Mouse (Mus musculus) thymus, postnatal 4 days (tissue): Measurements from ENCODE around the gene B4galnt3.

Experiments
- DNase-seq: peaks from one replicate; pipeline ENCODE4 v3.0.0; 2021

The B4galnt3 gene

DNA sequence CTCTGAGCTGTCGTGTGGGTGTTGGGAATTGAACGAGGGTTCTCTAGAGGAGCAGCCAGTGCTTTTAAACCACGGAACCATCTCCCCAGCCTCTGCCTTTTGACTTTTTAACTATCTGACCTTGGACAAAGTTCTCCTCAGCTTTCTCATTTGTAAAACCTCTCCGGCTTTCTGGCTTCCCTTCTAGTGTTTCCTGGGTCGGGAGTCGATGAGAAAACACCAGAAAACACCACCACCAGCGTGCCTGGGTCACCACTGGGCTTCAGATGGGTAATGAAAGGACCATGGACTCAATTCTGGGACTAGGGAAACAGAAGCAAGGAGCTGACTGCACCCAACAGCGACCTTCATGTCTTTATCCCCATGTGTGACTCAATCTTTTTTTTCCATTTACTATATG is 20.2 kb downstream of the B4galnt3 start:
- no peak for DNase-seq

GRCm38 (mm10) chr6:120264151-120264550 is 30.2 kb downstream of the B4galnt3 start:
- DNase-seq = peak; percentile 39

GRCm38 (mm10) chr6:120263608-120264007 is 30.8 kb downstream of the B4galnt3 start:
- DNase-seq = no peak

- DNase-seq = no peak
These were observed 31.4 kb downstream of the B4galnt3 start for GRCm38 (mm10) chr6:120262886-120263531.

DNA sequence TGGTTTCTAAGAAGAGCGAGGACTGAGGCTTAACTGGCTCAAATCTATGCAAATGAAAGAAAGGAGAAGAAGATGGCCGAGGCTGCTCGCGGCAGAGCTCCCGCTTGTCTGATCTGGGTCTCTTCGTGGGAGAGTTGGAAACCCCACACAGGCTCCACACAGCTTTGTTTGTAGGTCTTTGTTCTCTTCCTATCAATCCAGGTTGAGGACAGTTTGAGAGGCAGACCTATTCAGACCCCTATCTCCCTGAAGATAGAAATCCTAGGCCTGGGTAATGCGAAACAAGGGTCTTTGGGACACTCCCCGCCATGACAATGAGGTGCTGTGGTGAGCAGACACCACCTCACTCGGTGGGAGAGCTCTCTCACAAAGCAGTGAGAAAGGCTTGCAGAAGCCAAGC is 34.9 kb downstream of the B4galnt3 start:
- DNase-seq = no peak

- no peak for DNase-seq
These were observed 37.9 kb downstream of the B4galnt3 start for GRCm38 (mm10) chr6:120256431-120256935.

DNA sequence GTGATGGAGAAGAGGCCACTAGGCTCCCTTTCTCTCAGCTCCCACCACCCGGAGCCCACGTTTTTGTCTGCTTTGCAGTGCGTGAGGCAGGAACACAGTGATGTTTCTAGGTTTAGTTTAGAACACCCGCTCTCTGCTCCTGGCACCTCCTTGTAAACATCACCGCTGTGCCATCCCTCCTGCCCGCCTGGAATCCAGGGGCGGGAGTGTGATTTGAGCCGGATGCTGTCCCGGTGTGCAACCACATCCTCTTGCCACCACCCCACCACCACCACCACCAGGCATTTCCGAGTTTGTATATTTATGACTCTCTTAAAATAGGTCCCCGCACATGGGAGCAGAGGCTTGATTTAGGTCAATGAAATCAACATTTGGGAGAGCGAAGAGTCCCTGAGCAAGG is 38.7 kb downstream of the B4galnt3 start:
- peak; percentile 20 for DNase-seq

- no peak for DNase-seq
These were observed 39.2 kb downstream of the B4galnt3 start for GRCm38 (mm10) chr6:120255144-120255543.

GRCm38 (mm10) chr6:120254640-120255039 is 39.7 kb downstream of the B4galnt3 start:
- no peak for DNase-seq

- DNase-seq = no peak
These were observed 41.6 kb downstream of the B4galnt3 start for GRCm38 (mm10) chr6:120252741-120253140.

GRCm38 (mm10) chr6:120251010-120251409 is 43.3 kb downstream of the B4galnt3 start:
- DNase-seq = no peak

DNA sequence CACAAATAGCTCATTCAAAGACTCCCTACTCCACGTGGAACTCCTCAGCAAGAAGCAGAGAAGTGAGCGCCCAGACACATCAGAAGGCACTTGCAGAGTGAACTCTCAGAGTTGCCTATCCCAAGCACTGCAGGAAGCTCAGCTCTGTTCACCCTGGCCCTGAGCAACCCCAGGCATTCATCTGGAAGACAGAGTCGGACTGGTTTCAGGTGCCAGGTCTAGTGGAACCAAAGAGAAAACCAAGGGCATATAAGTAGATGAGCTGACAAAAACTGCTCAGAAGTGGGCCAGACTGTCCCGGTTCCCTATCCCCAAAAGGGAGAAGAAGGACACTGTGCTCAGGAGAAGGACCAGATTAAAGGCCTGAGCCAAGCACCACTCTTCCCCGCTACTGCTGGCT is 44.5 kb downstream of the B4galnt3 start:
- no peak for DNase-seq

- no peak for DNase-seq
These were observed 47.7 kb downstream of the B4galnt3 start for GRCm38 (mm10) chr6:120246676-120247075.

DNA sequence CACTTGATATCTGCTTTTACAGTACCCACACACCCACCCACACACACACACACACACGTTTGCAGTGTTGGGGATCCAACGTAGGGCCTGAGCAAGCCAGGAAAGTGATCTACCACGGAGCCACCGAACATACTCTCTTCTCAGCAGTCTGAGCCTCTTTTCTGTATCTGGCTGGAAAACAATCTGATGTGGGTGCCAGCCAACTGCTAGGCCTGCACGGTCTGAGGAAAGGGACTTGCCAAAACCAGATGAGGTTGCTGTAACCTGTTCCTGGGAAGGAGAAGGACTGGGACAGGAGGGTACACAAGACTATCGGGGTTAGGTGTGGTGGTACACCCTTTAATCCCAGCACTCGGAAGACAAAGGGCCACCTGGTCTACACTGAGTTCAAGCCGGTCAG is 51.1 kb downstream of the B4galnt3 start:
- no peak for DNase-seq

DNA sequence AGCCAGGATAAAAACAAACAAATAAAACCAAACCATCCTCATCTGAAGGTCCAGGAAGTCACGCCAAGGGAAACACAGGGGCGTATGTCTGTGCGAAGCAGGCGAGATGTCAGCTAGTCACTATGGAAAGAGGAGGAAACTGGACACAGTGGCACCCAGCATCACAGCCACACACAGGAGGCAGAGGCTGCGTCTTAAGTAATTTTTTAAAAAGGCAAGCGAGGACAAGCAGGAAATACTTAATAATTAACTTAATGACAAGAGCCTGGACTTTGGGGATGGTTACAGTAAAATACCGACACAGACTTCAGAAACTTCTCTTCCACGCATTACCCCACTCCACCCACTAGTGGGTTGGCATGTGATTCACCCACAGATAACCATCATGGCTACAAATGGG is 51.8 kb downstream of the B4galnt3 start:
- no peak for DNase-seq

DNA sequence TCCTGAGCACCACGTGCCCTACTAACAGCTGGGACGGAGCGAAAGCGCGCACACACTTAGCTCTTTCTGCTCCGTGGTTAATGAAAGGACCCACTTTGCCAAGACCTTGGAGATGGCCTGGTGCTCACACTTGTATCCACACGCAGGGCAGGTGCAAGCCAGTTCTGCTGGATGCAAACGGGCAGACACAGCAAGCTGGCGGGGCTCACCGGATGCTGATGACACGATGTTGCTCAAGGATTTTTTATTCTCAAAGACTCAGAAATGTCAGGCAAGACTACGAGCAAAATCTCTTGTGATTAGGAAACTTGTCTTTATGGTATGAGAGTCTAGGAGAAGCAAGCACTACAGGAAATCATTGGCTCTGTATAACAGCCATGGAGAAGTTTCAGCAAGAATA is 52.9 kb downstream of the B4galnt3 start:
- DNase-seq = no peak

DNA sequence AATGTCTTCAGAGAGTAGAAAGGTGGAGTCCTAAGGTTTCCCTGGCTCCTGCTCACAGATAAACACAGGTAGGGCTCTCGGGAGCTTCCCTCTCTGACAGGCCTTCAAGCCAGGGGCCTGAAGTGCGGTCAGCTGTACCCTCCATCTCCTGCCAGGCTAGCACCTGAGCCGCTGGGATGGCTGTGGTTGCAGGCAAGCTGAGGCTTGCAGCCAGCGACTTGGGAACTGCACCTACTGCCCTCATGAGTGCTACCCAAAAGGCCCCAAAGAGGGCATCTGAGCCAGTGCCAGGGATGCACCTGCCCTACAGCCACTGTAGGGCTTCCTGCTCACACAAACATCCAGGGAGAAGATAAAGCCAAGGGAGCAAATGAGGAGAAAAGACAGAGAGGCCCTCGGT is 53.9 kb downstream of the B4galnt3 start:
- no peak for DNase-seq

GRCm38 (mm10) chr6:120235874-120236273 is 58.5 kb downstream of the B4galnt3 start:
- DNase-seq = no peak

- no peak for DNase-seq
These were observed 61.5 kb downstream of the B4galnt3 start for GRCm38 (mm10) chr6:120232885-120233284.

DNA sequence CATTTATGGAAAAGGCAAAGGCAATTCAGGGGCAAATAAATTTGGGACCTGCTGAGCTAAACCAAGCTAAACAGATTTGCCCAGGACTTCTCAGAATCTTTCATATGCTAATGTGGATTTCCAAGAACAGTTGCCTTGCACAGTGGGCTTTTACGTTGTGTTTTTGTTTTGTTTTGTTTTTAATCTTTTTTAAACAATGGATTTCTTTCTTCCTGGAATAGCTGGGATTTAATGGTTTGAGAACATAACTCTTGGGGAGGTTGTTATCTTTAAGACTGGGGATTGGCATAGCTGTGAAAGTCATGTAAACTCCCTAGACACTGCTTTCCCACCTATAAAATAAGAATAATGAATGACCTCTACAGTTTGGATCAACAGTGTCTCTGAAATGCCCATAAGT is 63.9 kb downstream of the B4galnt3 start:
- no peak for DNase-seq

DNA sequence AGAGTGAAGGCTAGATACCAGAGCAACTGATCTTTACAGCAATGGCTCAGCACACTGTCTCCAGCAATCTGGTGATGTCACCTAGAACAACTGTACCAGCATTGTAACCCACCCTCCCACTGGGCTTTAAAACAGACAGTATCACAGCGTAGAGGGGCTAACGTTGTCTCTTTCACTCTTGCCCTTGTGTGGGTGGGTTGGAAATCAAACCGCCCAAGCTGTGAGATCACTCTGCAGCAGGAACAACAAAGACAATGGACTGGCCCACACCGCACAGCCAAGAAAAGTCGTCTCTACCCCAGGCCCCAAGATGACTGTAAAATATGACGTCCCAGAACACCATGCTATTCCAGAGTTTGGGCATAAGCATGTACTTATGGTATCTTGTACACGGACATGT is 64.6 kb downstream of the B4galnt3 start:
- DNase-seq = no peak

GRCm38 (mm10) chr6:120227068-120227467 is 67.3 kb downstream of the B4galnt3 start:
- no peak for DNase-seq

DNA sequence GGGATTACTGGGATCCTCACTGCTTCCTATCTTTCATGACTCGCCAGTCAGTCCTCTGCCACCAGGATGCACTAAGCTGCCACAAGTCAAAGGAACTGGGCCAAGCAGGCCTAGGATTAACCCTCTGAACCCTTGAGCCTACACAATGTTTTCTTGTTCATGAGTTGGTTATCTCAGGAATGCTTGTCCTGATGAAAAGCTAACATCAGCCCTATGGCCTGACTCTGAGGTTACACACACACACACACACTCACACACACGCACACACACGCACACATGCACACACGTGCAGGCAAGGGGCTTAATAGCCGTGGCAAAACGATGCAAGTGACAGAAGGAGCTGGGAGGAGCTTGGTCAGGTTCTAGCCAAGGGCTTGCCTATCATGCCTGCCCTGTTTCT is 69.0 kb downstream of the B4galnt3 start:
- DNase-seq = no peak

- peak; percentile 72 for DNase-seq
These were observed 71.7 kb downstream of the B4galnt3 start for GRCm38 (mm10) chr6:120222669-120223068.

DNA sequence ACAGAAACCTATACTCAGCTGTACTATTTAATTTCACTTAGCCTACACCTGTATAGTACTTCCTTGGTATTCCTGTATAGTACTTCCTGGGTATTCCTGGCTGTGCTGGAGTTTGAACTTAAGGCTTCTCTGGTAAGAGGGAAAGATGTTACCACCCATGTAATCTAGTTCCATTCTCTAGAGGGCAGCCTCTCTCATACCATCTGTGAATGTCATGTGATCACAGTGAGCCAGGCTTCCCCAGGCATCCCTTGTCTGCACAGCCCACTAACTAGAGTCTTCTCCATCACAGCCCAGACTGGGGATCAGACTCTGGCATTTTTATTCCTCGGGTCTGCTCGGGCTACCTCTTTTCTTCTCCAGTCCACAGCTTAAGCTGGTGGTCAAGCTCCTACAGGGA is 75.1 kb downstream of the B4galnt3 start:
- DNase-seq = no peak
